Mouse (Mus musculus) MN1 (cell line): ENCODE data around the gene Cdcp2.

Experiments used
- DNase-seq: peaks from one replicate; pipeline ENCODE4 v3.0.0-alpha.2; 2016; ENCODE audit warnings: low spot score

Gene Cdcp2

GRCm38 (mm10) chr4:107096841-107097373, at the start of gene Cdcp2:
Gene Cdcp2, plus strand, starts transcription at chr4:107096891.
- no peak for DNase-seq

- no peak for DNase-seq
Observed at GRCm38 (mm10) chr4:107047806-107048205, 48.9 kb upstream of the Cdcp2 start.

DNA sequence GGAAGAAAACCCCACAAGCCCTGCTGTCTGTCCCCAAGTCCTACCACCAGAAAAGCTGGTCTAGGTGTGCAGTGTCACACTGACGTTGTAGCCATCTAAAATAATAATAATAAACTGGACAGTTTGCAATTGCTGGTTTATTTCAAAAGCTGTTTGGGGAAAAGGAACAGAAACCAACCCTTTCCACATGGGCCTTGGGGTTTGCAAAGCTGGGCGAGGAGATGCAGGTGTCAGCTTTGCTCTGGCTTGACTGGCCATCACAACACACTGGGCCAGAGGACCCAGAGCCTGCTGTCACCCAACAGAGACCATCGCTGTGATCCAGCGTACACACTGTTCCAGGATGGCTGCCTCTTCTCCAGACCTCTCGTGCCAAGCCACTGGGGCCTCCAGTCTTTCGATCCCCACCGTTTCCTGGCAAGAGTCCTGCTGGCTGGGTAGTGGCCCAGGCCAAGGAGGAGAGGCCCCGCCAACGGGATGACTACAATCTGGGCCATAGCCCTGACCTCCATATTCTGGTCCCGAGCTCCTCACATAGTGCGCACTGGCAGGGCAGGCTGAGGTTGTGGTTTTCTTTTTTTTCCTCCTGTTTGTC, 48.0 kb upstream of the Cdcp2 start:
- no peak for DNase-seq

DNA sequence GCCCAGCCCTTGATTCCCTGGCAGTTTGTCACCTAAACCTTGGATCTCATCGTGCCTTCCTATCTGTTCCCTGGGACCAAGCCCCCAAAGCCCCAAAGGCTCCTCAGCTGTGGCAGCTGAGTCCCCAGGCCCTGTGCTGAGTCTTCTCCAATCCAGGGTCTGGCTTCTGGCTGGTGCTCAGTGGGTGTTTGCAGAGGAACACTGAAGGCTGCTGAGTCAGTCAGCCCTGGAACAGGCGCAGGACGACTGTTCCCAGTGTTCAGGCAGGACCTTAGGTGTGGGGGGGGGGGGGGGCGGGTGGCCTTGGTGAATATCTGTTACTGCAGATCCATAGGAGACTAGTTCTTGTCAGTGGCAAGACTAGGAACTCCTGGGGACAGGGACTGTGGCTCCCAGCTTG, 44.8 kb upstream of the Cdcp2 start:
- DNase-seq = no peak

GRCm38 (mm10) chr4:107052962-107053553, 43.6 kb upstream of the Cdcp2 start:
- DNase-seq = no peak

GRCm38 (mm10) chr4:107056088-107056487, 40.6 kb upstream of the Cdcp2 start:
- DNase-seq = no peak

- DNase-seq = no peak
Observed at GRCm38 (mm10) chr4:107058346-107058745, 38.3 kb upstream of the Cdcp2 start.

GRCm38 (mm10) chr4:107058781-107059180, 37.9 kb upstream of the Cdcp2 start:
- DNase-seq = no peak

GRCm38 (mm10) chr4:107061560-107061959, 35.1 kb upstream of the Cdcp2 start:
- DNase-seq = no peak

- DNase-seq = peak; percentile 29
Observed at GRCm38 (mm10) chr4:107063214-107063613, 33.5 kb upstream of the Cdcp2 start.

- DNase-seq = no peak
Observed at GRCm38 (mm10) chr4:107064394-107065098, 32.1 kb upstream of the Cdcp2 start.

- peak; percentile 91 for DNase-seq
Observed at GRCm38 (mm10) chr4:107066252-107067124, 30.2 kb upstream of the Cdcp2 start, which contains the start of the genes Mrpl37 and Cyb5rl. Gene Mrpl37, minus strand, starts transcription at chr4:107066868. Gene Cyb5rl, plus strand, starts transcription at chr4:107066988.

DNA sequence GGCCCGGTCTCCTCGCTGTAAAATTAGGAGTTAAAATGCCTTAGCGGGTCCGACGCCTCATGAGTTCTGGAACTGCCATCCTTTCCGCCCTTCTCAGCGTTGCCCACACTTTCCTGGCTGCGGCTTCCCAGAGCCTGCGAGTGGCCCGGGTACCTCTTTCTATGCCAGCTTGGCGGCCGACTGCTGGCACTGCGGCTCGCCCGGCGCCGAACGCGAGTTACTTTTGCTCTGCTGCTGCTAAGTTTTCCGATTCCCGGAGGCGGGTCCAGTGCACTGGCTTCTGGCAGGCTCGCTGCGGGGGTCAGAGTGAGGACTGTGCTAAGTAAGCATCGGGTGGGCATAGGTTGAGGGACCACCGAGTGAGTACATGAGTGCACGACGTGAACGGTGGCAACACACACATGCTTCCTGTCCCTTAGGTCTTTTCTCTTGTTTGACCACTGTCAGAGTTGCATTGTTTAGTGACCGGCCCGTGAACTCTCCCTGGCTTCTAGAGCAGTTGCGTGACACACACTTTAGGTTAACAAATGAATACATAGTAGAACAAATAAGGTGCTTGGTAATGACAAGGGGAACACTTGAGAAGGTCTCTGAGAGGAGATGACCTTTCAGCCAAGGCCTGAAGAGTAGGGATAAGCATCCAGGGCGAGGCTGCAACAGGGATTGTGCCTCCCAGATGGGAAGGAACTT, 29.4 kb upstream of the Cdcp2 start:
- peak; percentile 13 for DNase-seq

DNA sequence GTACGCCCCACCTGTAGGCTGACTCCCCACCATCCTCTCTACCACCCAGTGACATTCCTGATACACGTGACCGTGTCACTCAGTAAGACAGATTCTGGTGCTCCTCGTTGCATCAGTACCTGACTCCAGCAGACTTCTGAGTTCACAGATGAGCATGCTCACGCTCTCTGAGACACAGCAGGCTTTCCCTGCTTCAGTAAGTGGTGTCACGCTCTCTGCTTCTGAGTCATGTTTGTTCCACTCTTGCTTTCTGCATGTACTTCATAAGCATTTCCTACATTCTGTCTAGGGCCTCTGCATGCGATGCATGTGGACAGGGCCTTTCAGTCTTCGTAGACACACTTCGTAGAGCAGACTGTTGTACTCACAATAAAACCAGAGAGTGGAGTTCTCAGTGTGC, 24.3 kb upstream of the Cdcp2 start:
- no peak for DNase-seq

GRCm38 (mm10) chr4:107075456-107075855, 21.2 kb upstream of the Cdcp2 start:
- DNase-seq = no peak

DNA sequence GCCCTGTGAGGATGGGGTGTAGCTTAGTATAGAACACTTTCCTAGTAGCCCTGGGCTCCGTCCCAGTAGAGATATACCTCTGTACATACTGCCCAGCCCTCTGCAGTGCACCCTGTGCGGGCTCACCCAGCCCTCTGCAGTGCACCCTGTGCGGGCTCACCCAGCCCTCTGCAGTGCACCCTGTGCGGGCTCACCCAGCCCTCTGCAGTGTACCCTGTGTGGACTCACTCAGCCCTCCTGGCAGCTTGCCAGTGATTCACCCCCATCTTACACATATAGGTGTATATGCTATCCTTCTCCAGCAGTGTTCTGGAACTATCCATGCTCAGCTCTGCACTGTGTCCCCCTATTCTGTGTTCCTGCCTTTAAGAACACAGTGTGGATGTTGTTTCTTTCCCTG, 17.8 kb upstream of the Cdcp2 start:
- DNase-seq = no peak

DNA sequence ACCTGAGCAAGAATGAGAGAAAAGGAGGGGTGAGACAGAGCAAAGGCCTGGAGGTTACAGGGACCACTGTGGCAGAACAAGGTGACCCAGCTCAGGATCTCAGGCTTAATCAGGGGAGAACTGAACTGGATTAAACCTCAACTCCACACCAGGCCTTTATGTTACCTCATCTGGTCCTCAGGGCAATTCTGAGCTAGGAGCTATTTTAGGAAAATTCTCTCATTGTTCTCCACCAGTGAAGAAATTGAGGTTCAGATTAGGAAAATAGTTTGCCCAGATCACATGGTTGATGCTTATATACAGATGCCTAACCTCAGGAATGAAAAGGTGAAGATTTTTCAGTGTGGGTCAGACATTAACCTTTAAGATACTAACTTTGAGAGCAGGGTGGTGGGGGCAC, 17.0 kb upstream of the Cdcp2 start:
- no peak for DNase-seq

DNA sequence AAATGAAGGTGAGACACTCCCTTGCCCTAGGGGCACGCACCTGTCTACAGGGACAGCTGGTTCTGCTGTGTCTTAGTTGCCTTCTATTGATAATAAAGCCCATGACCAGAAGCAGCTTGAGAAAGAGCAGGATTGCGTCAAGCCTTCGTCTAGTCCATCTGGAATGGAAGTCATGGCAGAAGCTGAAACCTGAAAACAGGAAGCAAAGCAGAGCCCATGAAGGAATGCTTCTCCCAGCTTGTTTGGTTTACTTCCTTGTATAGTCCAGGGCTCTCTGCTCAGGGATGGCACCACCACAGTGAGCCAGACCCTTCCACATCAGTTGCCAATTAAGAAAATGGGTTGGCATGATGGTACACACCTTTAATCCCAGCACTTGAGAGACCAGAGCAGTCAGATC, 14.5 kb upstream of the Cdcp2 start:
- no peak for DNase-seq

DNA sequence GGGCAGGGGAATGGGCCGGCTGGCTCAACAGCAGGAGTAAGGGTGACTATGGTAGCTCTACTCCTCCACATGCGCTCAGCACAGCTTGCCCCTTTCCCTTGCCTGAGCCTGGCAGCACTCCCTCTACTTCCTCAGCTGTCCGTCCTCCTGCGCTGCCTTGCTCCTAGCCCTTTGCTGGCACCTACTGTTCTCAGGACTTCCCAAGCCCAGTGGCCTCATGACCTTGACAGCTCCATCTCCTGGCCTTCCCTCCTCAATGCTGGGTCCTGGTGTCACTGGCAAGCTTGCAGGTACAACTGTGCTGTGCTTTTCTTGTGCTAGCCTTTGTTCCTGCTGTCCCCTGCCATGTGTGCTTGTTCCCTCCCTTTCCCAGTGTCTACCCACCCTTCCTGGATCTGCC, 13.6 kb upstream of the Cdcp2 start:
- no peak for DNase-seq

- DNase-seq = no peak
Observed at GRCm38 (mm10) chr4:107084343-107084742, 12.3 kb upstream of the Cdcp2 start.

GRCm38 (mm10) chr4:107084858-107085257, 11.8 kb upstream of the Cdcp2 start:
- peak; percentile 85 for DNase-seq

DNA sequence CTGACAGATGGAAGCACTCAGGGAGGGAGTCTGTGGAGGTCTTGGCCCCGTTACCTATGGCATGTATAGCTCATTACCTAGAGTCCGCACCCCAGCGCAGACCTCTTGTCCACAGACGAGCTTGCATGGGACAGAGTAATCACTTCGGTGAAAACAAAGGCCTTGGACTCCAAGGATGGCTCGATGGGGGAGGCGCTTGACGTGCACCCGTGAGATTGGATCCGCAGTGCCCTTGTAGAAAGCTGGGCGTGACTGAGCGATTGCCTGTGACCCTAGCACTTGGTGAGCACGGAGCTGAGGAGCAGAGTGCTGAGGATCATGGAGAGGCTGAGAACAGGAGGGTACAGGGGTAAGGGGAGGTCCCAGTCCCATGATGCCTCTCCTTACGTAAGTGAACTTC, 5.0 kb upstream of the Cdcp2 start:
- DNase-seq = no peak
